Mouse (Mus musculus) lung, embryonic 16.5 days (tissue): ENCODE measurements around the gene Rtn3. TPM values are rescaled to one million over a fixed set of nuclear protein-coding genes. Genes with fewer than 3 reads are reported as not detected.
A peak's percentile ranks its signal among the peaks of the same experiment; 100 is the strongest.

Experiments
- ATAC-seq: fragments of 200-750 bp; cut with Nextera tagmentation; 2 replicates; pipeline ENCODE4 v1.8.0; 2017; ENCODE audit warnings: low read depth, mild to moderate bottlenecking, moderate library complexity
- H3K27ac ChIP-seq: fragments of 300-500 bp; sonication (generic); 2 replicates; pipeline ENCODE4 v1.5.1; 2014; ENCODE audit warnings: mild to moderate bottlenecking, control low read depth, low read length
- H3K27me3 ChIP-seq: fragments of 300-500 bp; sonication (generic); 2 replicates; pipeline ENCODE4 v1.6.1; 2014; ENCODE audit warnings: low read depth, low read length, mixed read lengths; ENCODE audit not compliant: control insufficient read depth, insufficient read depth
- H3K36me3 ChIP-seq: fragments of 300-500 bp; sonication (generic); 2 replicates; pipeline ENCODE4 v1.6.1; 2014; ENCODE audit warnings: low read length; ENCODE audit not compliant: control insufficient read depth, insufficient read depth
- H3K4me1 ChIP-seq: fragments of 300-500 bp; sonication (generic); replicated peaks from 2 replicates; pipeline ENCODE4 v1.6.1; 2014; ENCODE audit warnings: low read length, mixed read lengths; ENCODE audit not compliant: control insufficient read depth, insufficient read depth
- H3K4me2 ChIP-seq: fragments of 300-500 bp; sonication (generic); 2 replicates; pipeline ENCODE4 v1.6.1; 2014; ENCODE audit warnings: low read depth, low read length, control low read depth
- H3K4me3 ChIP-seq: fragments of 300-500 bp; sonication (generic); 2 replicates; pipeline ENCODE4 v1.5.1; 2014; ENCODE audit warnings: mild to moderate bottlenecking, low read length, control low read depth
- H3K9ac ChIP-seq: fragments of 300-500 bp; sonication (generic); 2 replicates; pipeline ENCODE4 v1.6.1; 2014; ENCODE audit warnings: low read length, control low read depth
- H3K9me3 ChIP-seq: fragments of 300-500 bp; sonication (generic); 2 replicates; pipeline ENCODE4 v1.6.1; 2016; ENCODE audit warnings: low read length; ENCODE audit not compliant: control insufficient read depth
- WGBS: fragments of 180-500 bp; shearing (Covaris S2); extraction: QIAGEN DNeasy Blood & Tissue Kit; methylation state at CpG from one replicate; pipeline ENCODE4 v1.1.7; 2014; 5-methylcytosine and 5-hydroxymethylcytosine counted together
- polyA plus RNA-seq: library from polyadenylated mRNA; unstranded; fragments of >200 nt; fragmentation: Nextera tagmentation; extraction: Ambion mirVana; gene quantifications from 2 replicates; pipeline ENCODE4 v1.2.1, GENCODE M21; 2015

The Rtn3 gene
- polyA plus RNA-seq: 123 and 126 TPM in 2 replicates

- peak; percentile 96 for ATAC-seq
- Histone ChIP-seq H3K4me3 (peak within 1 kb of the TSS; percentile 96), H3K27ac (peak within 1 kb of the TSS; percentile 100), H3K9ac (peak within 1 kb of the TSS; percentile 100), H3K4me2 (peak within 1 kb of the TSS; percentile 64), H3K9me3 (no peaks in the 10 kb centered on the region), H3K4me1 (peaks cover 7% of the 10 kb centered on the region; the same call in 1 of the 2 replicates), H3K27me3 (no peaks in the 10 kb centered on the region), H3K36me3 (no peaks in the 10 kb centered on the region)
- WGBS: under 1% methylated on average over 79 of the region's 80 CpGs
Observed at GRCm38 (mm10) chr19:7482599-7483511, at the start of gene Rtn3. Rtn3 (minus strand) TSS chr19:7483281.

DNA sequence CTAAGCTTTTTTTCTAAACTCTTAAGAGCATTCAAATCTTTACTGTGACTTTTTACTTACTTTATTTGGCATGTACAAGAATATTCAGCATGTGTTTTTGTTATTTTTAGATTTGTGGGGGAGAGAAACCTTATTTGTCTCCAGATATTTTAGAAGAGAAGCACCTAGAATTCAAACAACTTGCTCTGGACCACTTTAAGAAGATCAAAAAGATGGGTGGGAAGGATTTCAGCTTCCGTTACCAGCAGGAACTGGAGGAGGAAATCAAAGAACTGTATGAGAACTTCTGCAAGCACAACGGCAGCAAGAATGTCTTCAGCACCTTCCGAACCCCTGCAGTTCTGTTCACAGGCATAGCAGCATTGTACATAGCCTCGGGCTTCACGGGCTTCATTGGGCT, 48.8 kb upstream of the Rtn3 start:
- WGBS: 91% methylated on average over 5 of the region's 5 CpGs
- no peak for ATAC-seq
- H3K27me3 ChIP-seq: no peaks in the 10 kb centered on the region
- H3K9ac ChIP-seq: no peak overlapping the region
- H3K27ac ChIP-seq: no peak overlapping the region
- no peak overlapping the region for H3K4me3 ChIP-seq
- H3K9me3 ChIP-seq: no peaks in the 10 kb centered on the region
- no peak overlapping the region for H3K4me2 ChIP-seq
- no peaks in the 10 kb centered on the region for H3K4me1 ChIP-seq
- peaks cover 27% of the 10 kb centered on the region for H3K36me3 ChIP-seq

- Histone ChIP-seq H3K4me2 (no peak overlapping the region), H3K27me3 (no peaks in the 10 kb centered on the region), H3K36me3 (peaks cover 23% of the 10 kb centered on the region), H3K4me3 (no peak overlapping the region), H3K9me3 (no peaks in the 10 kb centered on the region), H3K4me1 (no peaks in the 10 kb centered on the region), H3K9ac (no peak overlapping the region), H3K27ac (no peak overlapping the region)
- peak; percentile 52; the same call in 1 of the 2 replicates for ATAC-seq
- WGBS: 53% methylated on average over 7 of the region's 7 CpGs
Observed at GRCm38 (mm10) chr19:7528639-7529428, 45.8 kb upstream of the Rtn3 start.

- Histone ChIP-seq H3K9ac (no peak overlapping the region), H3K4me3 (no peak overlapping the region), H3K27me3 (no peaks in the 10 kb centered on the region), H3K9me3 (peaks cover 2% of the 10 kb centered on the region; the same call in 1 of the 2 replicates), H3K27ac (no peak overlapping the region), H3K4me1 (no peaks in the 10 kb centered on the region), H3K36me3 (peaks cover 31% of the 10 kb centered on the region), H3K4me2 (no peak overlapping the region)
- ATAC-seq: no peak
- 69% methylated on average over 3 of the region's 3 CpGs for WGBS
Observed at GRCm38 (mm10) chr19:7524879-7525278, 41.8 kb upstream of the Rtn3 start.

- Histone ChIP-seq H3K36me3 (peaks cover 28% of the 10 kb centered on the region), H3K9ac (no peak overlapping the region), H3K4me1 (no peaks in the 10 kb centered on the region), H3K27ac (no peak overlapping the region), H3K9me3 (peaks cover 2% of the 10 kb centered on the region; the same call in 1 of the 2 replicates), H3K4me2 (no peak overlapping the region), H3K4me3 (no peak overlapping the region), H3K27me3 (no peaks in the 10 kb centered on the region)
- ATAC-seq: no peak
Observed at GRCm38 (mm10) chr19:7523781-7524180, 40.7 kb upstream of the Rtn3 start.

GRCm38 (mm10) chr19:7523292-7523691, 40.2 kb upstream of the Rtn3 start:
- WGBS: 88% methylated on average over 1 of the region's 1 CpGs
- Histone ChIP-seq H3K9ac (no peak overlapping the region), H3K27me3 (no peaks in the 10 kb centered on the region), H3K27ac (no peak overlapping the region), H3K4me2 (no peak overlapping the region), H3K36me3 (peaks cover 28% of the 10 kb centered on the region), H3K4me3 (no peak overlapping the region), H3K9me3 (peaks cover 2% of the 10 kb centered on the region; the same call in 1 of the 2 replicates), H3K4me1 (no peaks in the 10 kb centered on the region)
- ATAC-seq: no peak

DNA sequence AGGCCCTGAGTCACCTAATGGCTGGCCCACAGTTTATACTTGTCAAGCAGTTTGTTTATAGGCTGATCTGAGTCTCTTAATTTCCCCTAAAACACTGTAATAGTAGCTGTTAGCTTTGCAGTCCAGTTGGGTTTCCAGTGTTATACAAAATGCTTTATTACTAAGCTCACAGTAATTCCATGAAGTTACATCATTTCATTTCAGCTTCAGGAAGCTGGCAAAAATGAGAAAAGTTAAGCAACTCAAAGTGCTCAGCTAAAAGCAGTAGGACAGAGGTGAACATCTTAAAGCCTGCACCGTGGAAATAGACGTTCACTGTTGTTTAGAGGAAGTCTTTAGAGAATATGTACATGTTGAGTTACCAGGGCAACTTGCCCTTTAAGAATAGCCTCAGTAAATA, 39.8 kb upstream of the Rtn3 start:
- no peaks in the 10 kb centered on the region for H3K27me3 ChIP-seq
- no peaks in the 10 kb centered on the region for H3K4me1 ChIP-seq
- H3K36me3 ChIP-seq: peaks cover 29% of the 10 kb centered on the region
- H3K9me3 ChIP-seq: peaks cover 2% of the 10 kb centered on the region; the same call in 1 of the 2 replicates
- no peak overlapping the region for H3K9ac ChIP-seq
- no peak overlapping the region for H3K27ac ChIP-seq
- no peak overlapping the region for H3K4me2 ChIP-seq
- H3K4me3 ChIP-seq: no peak overlapping the region
- ATAC-seq: no peak
- 94% methylated on average over 2 of the region's 2 CpGs for WGBS

DNA sequence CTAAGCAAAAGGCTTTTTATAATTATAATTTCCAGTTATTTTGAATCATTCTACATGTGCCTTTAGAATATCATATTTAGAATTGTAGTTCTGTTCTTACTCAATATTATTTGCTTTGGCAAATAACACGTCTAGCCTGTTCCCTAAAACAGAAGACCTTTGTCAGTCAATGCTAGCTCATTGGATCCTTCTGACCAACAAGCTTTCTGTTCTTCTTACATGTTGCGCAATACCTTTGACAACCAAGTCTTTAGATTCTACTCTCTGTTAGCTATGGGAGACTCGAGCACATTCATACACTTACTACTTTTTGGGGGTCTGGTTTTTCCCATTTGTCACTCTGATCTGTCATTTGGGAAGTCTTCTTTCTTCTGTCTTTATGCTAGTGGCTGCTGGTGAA, 38.5 kb upstream of the Rtn3 start:
- Histone ChIP-seq H3K9ac (no peak overlapping the region), H3K4me3 (no peak overlapping the region), H3K27me3 (no peaks in the 10 kb centered on the region), H3K4me2 (no peak overlapping the region), H3K4me1 (no peaks in the 10 kb centered on the region), H3K27ac (no peak overlapping the region), H3K9me3 (peaks cover 2% of the 10 kb centered on the region; the same call in 1 of the 2 replicates), H3K36me3 (peaks cover 31% of the 10 kb centered on the region)
- 84% methylated on average over 3 of the region's 3 CpGs for WGBS
- no peak for ATAC-seq

DNA sequence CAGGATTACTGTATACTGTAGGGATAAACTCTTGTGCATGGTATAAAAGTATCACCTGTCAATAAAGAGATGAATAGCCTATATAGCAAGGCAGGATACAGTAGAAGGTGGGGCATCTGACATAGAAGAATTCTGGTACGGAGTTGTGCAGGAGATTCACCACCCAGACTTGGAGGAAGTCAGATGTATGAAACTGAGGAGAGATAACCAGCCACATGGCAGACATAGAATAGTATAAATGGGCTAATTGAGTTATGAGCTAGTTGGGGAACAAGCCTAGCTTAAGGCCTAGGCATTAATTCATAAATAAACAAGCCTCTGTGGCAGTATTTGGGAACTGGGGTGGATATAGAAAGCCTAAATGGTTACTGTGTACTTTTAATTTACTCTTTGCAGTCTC, 33.4 kb upstream of the Rtn3 start:
- Histone ChIP-seq H3K4me1 (no peaks in the 10 kb centered on the region), H3K4me2 (no peak overlapping the region), H3K9ac (no peak overlapping the region), H3K27ac (0 out of 2 replicates have a peak overlapping the region, but pooled peaks have one; percentile 1), H3K4me3 (no peak overlapping the region), H3K27me3 (no peaks in the 10 kb centered on the region), H3K9me3 (no peaks in the 10 kb centered on the region), H3K36me3 (peaks cover 11% of the 10 kb centered on the region)
- 82% methylated on average over 1 of the region's 1 CpGs for WGBS
- ATAC-seq: no peak
